Mouse (Mus musculus) left cerebral cortex, adult 18-20 months (tissue): ENCODE data around the gene Pkp1. TPM values are rescaled to one million over a fixed set of nuclear protein-coding genes. Genes with fewer than 3 reads are reported as not detected.

Source experiments
- DNase-seq, 2 experiments: peaks; one replicate each; pipeline ENCODE4 v3.0.0; 2021 to 2022; ENCODE audit warnings: low spot score in 2 of 2, mixed read lengths in 1 of 2
- long read RNA-seq, 2 experiments: library from polyadenylated mRNA; stranded (forward); transcript quantifications; one replicate each; pipeline ENCODE4 v2.0.0; 2021
- total RNA-seq, 2 experiments: library from RNA; stranded (reverse); gene quantifications; 2 replicates each; pipeline ENCODE4 v1.2.3; 2021

Pkp1 gene
- total RNA-seq, result under 1 TPM in 1 of 2 experiments, not detected in 1; 0.09 TPM
- long read RNA-seq, experiment 1, full-length matches to known transcripts, result 1 of 1 reads
- long read RNA-seq, experiment 1, partial matches to known transcripts, result 0 of 1 reads
- long read RNA-seq, experiment 1, other reads (novel, unspliced or antisense), result 0 of 1 reads
- long read RNA-seq, experiment 2, result 0 reads

DNA sequence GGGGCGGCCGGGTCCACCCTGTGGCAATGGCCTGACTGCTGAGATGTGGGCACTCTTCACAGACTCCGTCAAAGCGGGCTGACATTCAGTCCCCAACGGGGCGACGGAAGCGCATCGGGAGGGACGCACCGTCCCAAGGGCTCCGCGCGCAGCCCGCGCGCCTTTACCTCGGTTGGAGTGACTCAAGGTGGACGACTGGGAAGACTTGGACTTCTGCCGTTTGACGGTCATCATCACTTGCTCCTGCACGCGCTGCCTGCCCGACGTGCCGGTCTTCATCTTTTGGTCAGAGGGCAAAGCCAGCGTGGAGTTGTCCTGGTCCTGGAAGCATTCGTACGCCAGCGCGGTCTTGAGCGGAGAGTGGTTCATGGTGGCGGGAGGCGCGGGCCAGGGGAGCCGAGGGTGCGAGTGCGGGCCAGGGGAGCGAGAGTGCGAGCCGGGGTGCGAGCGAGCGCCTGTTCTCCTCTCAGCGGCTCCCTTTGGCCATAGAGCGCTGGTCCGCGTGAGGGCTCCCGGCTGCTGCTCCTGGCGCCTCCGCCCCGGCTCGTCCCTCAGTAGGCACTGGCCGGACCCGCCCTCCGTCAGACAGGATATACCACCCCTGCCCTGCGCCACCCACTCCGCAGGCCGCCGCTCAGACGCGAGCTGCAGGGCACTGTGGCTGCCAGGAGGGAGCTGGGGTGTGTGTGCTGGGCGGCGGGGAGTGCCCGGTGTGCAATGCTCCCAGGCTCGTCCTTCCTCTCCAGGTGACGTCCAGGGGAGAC is at the start of gene Pkp1:
TSS of gene Pkp1 (minus strand) at position 564 of the 764 bp plus-strand sequence.
- DNase-seq, result no peak

GRCm38 (mm10) chr1:135967739-135968138 is 48.7 kb upstream of the Pkp1 start:
- no peak for DNase-seq

DNA sequence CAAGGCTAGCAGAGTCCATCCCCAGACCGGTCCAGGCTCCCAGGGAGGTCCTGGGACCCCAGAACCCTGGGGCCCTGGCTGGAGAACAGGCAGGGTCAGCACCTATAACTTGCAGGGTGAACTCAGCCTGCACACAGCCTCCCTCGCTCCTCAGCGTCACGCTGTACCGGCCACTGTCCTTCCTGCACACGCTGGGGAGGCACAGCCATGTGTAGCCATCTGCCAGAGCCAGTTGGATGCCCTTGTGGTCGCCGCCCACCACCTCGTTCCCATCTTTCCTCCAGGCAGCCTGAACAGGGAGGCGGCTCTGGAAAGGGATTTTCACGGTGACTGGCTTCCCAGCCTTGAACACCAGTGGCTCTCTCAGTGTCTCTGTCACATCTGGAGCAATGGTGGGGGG is 45.6 kb upstream of the Pkp1 start:
- peak; percentile 41 to 62 for DNase-seq

GRCm38 (mm10) chr1:135963177-135963576 is 44.2 kb upstream of the Pkp1 start:
- no peak for DNase-seq

DNA sequence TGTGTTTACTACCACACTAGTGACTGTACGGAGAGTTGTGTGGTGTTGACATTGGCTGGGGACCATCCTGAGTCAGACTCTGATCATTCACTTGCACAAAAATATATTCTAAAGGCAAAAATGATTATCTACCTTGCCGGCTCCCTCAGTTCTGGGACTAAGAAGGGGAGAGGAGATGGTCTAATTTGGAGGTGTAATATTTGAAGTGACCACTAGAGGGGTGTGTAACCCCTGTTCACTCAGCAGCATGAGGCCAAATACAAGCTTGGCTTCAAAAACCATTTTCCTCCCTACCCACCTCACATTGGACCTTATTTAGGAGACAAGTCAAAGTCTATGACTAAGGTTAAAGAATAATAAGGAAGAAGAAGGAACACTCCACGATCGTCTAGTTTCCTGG is 39.5 kb upstream of the Pkp1 start:
- DNase-seq, result no peak

- no peak for DNase-seq
Observed at GRCm38 (mm10) chr1:135948871-135949270, 29.9 kb upstream of the Pkp1 start.

DNA sequence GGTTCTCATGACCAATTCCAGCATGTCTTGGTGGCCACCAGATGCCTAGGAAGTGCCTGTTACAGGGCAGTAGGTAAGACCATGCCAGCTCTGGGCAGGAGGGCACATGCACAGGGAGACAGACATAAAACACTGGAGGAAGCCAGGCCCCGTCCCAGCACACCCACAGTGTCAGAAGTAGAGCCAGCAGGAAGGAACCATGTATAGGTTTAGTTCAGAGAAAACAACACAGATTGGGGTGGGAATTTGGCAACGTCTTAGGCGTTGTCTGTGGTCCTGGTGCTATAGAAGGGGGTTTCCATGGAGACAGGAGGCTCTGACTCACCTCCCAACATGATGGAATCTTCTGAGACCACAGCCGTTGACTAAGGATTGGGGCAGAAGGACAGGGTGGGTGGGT is 27.2 kb upstream of the Pkp1 start:
- DNase-seq, result peak; percentile 34 to 39

- DNase-seq, result peak; percentile 42 to 66
Observed at GRCm38 (mm10) chr1:135945711-135946110, 26.7 kb upstream of the Pkp1 start.

DNA sequence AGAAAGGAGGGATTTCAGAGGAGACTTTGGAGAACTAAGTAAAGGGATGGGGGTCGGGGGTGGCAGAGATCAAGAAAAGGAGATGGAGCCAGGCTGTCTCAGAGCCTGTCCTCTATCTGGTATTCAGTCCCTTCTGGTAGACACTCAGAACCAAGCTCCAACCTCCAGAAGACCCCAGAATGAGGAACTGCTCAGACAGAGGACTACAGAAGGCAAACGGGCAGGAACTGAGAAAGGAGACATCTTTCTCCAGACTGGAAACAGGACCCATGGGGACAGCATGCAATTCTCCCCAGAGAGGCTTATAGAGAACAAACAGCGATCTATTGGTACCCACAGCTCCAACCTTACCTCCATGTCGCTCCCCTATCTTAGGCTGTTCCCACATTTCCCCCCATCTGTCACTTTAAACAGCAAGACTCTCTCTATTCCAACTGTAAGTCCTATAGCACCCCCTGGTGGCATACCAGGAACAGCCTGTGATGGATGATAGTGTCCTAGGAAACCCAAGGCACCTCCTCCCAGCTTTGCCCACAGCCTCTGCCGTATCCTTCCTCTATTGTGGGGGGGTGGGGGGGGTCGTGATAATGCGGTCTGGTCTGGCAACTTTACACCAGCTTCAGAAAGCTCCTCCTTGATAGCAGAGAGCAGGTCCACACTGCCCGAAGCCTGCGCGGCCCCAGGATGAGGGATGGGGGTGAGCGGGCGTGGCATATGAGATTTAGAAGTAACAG is 25.7 kb upstream of the Pkp1 start:
- peak; percentile 88 to 95 for DNase-seq

GRCm38 (mm10) chr1:135943713-135944112 is 24.7 kb upstream of the Pkp1 start:
- no peak for DNase-seq

- no peak for DNase-seq
Observed at GRCm38 (mm10) chr1:135942116-135942515, 23.1 kb upstream of the Pkp1 start.

GRCm38 (mm10) chr1:135941259-135942006 is 22.4 kb upstream of the Pkp1 start:
- DNase-seq, result no peak

- DNase-seq, result no peak
Observed at GRCm38 (mm10) chr1:135936091-135936490, 17.1 kb upstream of the Pkp1 start.

- no peak for DNase-seq
Observed at GRCm38 (mm10) chr1:135933704-135934293, 14.8 kb upstream of the Pkp1 start.

DNA sequence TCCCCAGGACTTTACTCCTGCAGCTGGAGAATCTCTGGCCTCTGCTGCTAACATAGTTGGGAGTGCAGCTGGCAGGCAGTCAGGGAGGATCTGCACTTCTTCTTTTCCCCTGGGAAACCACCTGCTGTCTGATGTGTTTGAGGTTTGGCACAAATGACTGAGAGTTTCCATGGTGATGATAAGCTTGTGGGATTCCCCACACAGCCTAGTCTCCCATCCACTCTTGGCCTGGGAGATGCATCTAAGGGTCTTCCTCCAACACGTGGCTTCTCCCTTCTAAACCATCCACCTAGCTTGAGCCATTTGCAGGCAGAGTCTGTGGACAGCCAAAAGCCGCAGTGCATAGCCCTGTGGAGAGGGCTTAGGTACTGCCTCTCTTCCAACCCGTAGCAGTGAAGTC is 10.9 kb upstream of the Pkp1 start:
- DNase-seq, result no peak

- no peak for DNase-seq
Observed at GRCm38 (mm10) chr1:135925848-135926247, 6.8 kb upstream of the Pkp1 start.

- DNase-seq, result no peak
Observed at GRCm38 (mm10) chr1:135924377-135924994, 5.5 kb upstream of the Pkp1 start.

GRCm38 (mm10) chr1:135923229-135923628 is 4.2 kb upstream of the Pkp1 start:
- no peak for DNase-seq

DNA sequence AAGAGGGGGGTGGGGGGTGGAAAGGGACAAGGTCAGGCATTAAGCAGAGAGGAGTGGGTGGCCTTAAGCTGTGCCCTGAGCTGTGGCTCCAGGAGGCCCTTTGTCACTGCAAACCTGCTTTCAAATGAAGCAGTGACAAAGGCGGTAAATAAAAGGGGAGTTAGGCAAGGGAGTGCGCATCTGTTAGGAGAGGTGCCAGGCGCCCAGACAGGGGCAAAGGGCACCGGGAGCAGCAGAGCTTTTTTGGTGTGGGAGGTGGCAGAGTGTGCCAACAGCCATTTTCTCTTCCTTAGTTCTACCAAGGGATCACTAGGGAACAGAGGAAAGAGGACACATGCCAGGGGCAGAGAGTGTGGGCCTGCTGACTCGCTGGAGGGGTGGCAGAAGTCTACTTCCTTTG is 1.8 kb downstream of the Pkp1 start:
- DNase-seq, result no peak

DNA sequence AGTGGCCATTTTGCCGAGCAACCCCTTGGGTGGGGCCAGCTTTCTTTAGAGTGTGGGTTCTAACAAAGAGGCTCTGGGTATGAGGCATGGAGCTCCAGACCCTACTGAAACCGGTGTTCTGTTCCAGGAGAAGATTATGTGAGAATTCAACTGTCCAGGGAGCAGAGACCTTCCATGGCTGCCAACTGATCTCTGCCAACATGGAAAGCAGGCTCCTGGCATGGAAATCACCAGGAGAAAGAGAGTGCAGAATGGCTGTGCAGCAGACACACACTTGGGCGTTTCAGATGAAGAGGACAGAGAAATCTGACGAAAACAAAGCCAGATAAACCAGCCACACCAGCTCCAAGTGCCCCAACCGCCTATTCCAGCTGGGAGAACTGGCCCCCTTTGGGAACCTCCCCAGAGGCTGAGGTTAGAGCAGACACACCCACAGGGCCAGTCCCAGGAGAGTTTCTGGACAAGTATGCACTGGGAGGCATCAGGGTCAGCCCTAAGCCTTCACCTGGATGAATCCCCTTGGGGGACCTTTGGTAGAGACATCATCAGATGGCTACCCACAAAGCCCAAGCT is 2.4 kb downstream of the Pkp1 start:
- DNase-seq, result no peak
